Mouse (Mus musculus) CD4-positive, CD25-positive, alpha-beta regulatory T cell, adult 4 months (primary cell): ENCODE measurements around the gene Pcgf1. TPM values are rescaled to one million over a fixed set of nuclear protein-coding genes. Genes with fewer than 3 reads are reported as not detected.

ENCODE experiments used
- ATAC-seq: one replicate; pipeline ENCODE4 v1.8.0; 2017
- polyA plus RNA-seq, 2 experiments: library from polyadenylated mRNA; unstranded; fragments of 100-300 nt; shearing (Covaris generic); gene quantifications; one replicate each; pipeline ENCODE4 v1.2.1; 2017

Pcgf1 gene
- polyA plus RNA-seq, 2 experiments from 2014 or later: 42.5 to 49.3 TPM

GRCm38 (mm10) chr6:83103130-83103650 lies 25.5 kb downstream of the Pcgf1 start:
- ATAC-seq: no peak

- ATAC-seq: no peak
These were observed 26.5 kb downstream of the Pcgf1 start for GRCm38 (mm10) chr6:83104158-83104557.

GRCm38 (mm10) chr6:83107566-83108400 lies 30.1 kb downstream of the Pcgf1 start:
- peak; percentile 50 for ATAC-seq

- ATAC-seq: peak; percentile 79
These were observed 31.3 kb downstream of the Pcgf1 start, which contains the start of gene Mrpl53 for GRCm38 (mm10) chr6:83108762-83109668. Mrpl53 (plus strand) TSS chr6:83109040.

- no peak for ATAC-seq
These were observed 34.0 kb downstream of the Pcgf1 start for GRCm38 (mm10) chr6:83111510-83112136.

- peak; percentile 92 for ATAC-seq
These were observed 37.5 kb downstream of the Pcgf1 start, which contains the start of gene Mogs for GRCm38 (mm10) chr6:83115011-83115671. Mogs (plus strand) TSS chr6:83115496.

- peak; percentile 65 for ATAC-seq
These were observed 38.2 kb downstream of the Pcgf1 start for GRCm38 (mm10) chr6:83115682-83116372.

GRCm38 (mm10) chr6:83116373-83117164 lies 38.9 kb downstream of the Pcgf1 start:
- ATAC-seq: no peak

- ATAC-seq: no peak
These were observed 39.4 kb downstream of the Pcgf1 start for GRCm38 (mm10) chr6:83117165-83117438.

GRCm38 (mm10) chr6:83117616-83118015 lies 39.9 kb downstream of the Pcgf1 start:
- ATAC-seq: no peak

GRCm38 (mm10) chr6:83118369-83118768 lies 40.7 kb downstream of the Pcgf1 start:
- ATAC-seq: no peak

GRCm38 (mm10) chr6:83118825-83119733 lies 41.4 kb downstream of the Pcgf1 start:
- no peak for ATAC-seq

- no peak for ATAC-seq
These were observed 42.0 kb downstream of the Pcgf1 start for GRCm38 (mm10) chr6:83119734-83120051.

GRCm38 (mm10) chr6:83120930-83121862 lies 43.5 kb downstream of the Pcgf1 start, which contains the start of gene Wbp1:
Wbp1 (minus strand) TSS chr6:83121559.
- ATAC-seq: peak; percentile 93

- peak; percentile 11 for ATAC-seq
These were observed 44.4 kb downstream of the Pcgf1 start for GRCm38 (mm10) chr6:83121863-83122710.

GRCm38 (mm10) chr6:83122961-83123360 lies 45.3 kb downstream of the Pcgf1 start:
- ATAC-seq: no peak

GRCm38 (mm10) chr6:83124851-83125312 lies 47.2 kb downstream of the Pcgf1 start:
- ATAC-seq: peak; percentile 37
